Mouse (Mus musculus): Measurements from ENCODE around the gene Ccpg1.

DNA sequence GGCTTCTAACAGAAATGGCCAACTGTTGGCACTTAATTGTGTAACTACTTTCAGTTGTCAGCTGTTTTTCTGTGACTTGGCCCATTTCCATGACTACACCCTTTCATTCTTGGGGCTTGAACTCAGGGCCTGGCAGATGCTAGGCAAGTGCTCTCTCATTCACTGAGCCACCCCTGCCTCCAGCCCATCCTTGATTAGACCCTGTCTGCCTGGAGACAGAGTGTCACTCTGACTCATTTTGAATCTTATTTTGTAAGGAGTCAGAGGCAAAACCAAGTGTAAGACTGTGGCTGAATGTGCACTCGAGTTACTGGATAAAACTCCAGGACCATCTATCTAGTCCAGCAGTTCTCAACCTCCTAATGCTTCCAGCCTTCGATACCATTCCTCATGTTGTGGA lies 62.7 kb downstream of the Ccpg1 start:
- no peak for TF ChIP-seq CTCF (IDR thresholded peaks at IDR 0.05; ENCODE audit: low read depth)
- TF ChIP-seq EP300 (IDR thresholded peaks at IDR 0.05; ENCODE audit: low read depth) = no peak
